Mouse (Mus musculus): ENCODE data around the gene Dock4. TPM values are rescaled to one million over a fixed set of nuclear protein-coding genes. Genes with fewer than 3 reads are reported as not detected.

Gene Dock4
- polyA plus RNA-seq, 1 experiment from 2014 or later = 8.5 TPM

GRCm38 (mm10) chr12:40498928-40499626 is 53.3 kb downstream of the Dock4 start:
- WGBS = 48% methylated on average over 15 of the region's 15 CpGs
- Histone ChIP-seq H3K9ac (ENCODE audit: low read length) (no peak overlapping the region), H3K27me3 (ENCODE audit: control insufficient read depth, insufficient read depth, low read length) (no peaks in the 10 kb centered on the region), H3K27ac (replicated peaks in 1 of 2; ENCODE audit: control insufficient read depth in 1 of 2, insufficient read depth in 1 of 2, low read depth in 2 of 2, low read length in 2 of 2) (no peak overlapping the region), H3K9me3 (ENCODE audit: control insufficient read depth, low read length) (no peaks in the 10 kb centered on the region), H3K4me1 (ENCODE audit: control insufficient read depth in 2 of 2, insufficient read depth in 2 of 2, low read length in 2 of 2) (peaks cover 8 to 9% of the 10 kb centered on the region in 2 experiments), H3K36me3 (ENCODE audit: control insufficient read depth, insufficient read depth, low read length) (no peaks in the 10 kb centered on the region), H3K4me2 (ENCODE audit: low read length) (no peak overlapping the region), H3K4me3 (ENCODE audit: control insufficient read depth in 1 of 2, insufficient read depth in 1 of 2, low read depth in 1 of 2, low read length in 2 of 2) (no peak overlapping the region)
- no peak; the same call in 1 of the 2 replicates for ATAC-seq (ENCODE audit: insufficient number of reproducible peaks, insufficient read depth, low FRiP score, low read depth)

- H3K4me2 ChIP-seq (ENCODE audit: low read length) = no peak overlapping the region
- no peak overlapping the region for H3K27ac ChIP-seq (replicated peaks in 1 of 2; ENCODE audit: control insufficient read depth in 1 of 2, insufficient read depth in 1 of 2, low read depth in 2 of 2, low read length in 2 of 2)
- ATAC-seq (ENCODE audit: insufficient number of reproducible peaks, insufficient read depth, low FRiP score, low read depth) = no peak; the same call in 1 of the 2 replicates
- H3K4me1 ChIP-seq (ENCODE audit: control insufficient read depth in 2 of 2, insufficient read depth in 2 of 2, low read length in 2 of 2) = peaks cover 11 to 14% of the 10 kb centered on the region in 2 experiments
- H3K27me3 ChIP-seq (ENCODE audit: control insufficient read depth, insufficient read depth, low read length) = no peaks in the 10 kb centered on the region
- H3K36me3 ChIP-seq (ENCODE audit: control insufficient read depth, insufficient read depth, low read length) = no peaks in the 10 kb centered on the region
- no peak overlapping the region for H3K9ac ChIP-seq (ENCODE audit: low read length)
- H3K9me3 ChIP-seq (ENCODE audit: control insufficient read depth, low read length) = no peaks in the 10 kb centered on the region
- 44% methylated on average over 5 of the region's 5 CpGs for WGBS
- no peak overlapping the region for H3K4me3 ChIP-seq (ENCODE audit: control insufficient read depth in 1 of 2, insufficient read depth in 1 of 2, low read depth in 1 of 2, low read length in 2 of 2)
Observed at GRCm38 (mm10) chr12:40499627-40500329, 54.0 kb downstream of the Dock4 start.

GRCm38 (mm10) chr12:40501141-40501540 is 55.4 kb downstream of the Dock4 start:
- no peaks in the 10 kb centered on the region for H3K9me3 ChIP-seq (ENCODE audit: control insufficient read depth, low read length)
- no peaks in the 10 kb centered on the region for H3K36me3 ChIP-seq (ENCODE audit: control insufficient read depth, insufficient read depth, low read length)
- no peak overlapping the region for H3K4me2 ChIP-seq (ENCODE audit: low read length)
- no peaks in the 10 kb centered on the region for H3K27me3 ChIP-seq (ENCODE audit: control insufficient read depth, insufficient read depth, low read length)
- H3K4me1 ChIP-seq (ENCODE audit: control insufficient read depth in 2 of 2, insufficient read depth in 2 of 2, low read length in 2 of 2) = peaks cover 11 to 14% of the 10 kb centered on the region in 2 experiments
- no peak overlapping the region for H3K9ac ChIP-seq (ENCODE audit: low read length)
- no peak overlapping the region for H3K4me3 ChIP-seq (ENCODE audit: control insufficient read depth in 1 of 2, insufficient read depth in 1 of 2, low read depth in 1 of 2, low read length in 2 of 2)
- H3K27ac ChIP-seq (replicated peaks in 1 of 2; ENCODE audit: control insufficient read depth in 1 of 2, insufficient read depth in 1 of 2, low read depth in 2 of 2, low read length in 2 of 2) = no peak overlapping the region
- no peak for ATAC-seq (ENCODE audit: insufficient number of reproducible peaks, insufficient read depth, low FRiP score, low read depth)
- WGBS = 89% methylated on average over 1 of the region's 1 CpGs

- Histone ChIP-seq H3K27me3 (ENCODE audit: control insufficient read depth, insufficient read depth, low read length) (no peaks in the 10 kb centered on the region), H3K36me3 (ENCODE audit: control insufficient read depth, insufficient read depth, low read length) (no peaks in the 10 kb centered on the region), H3K4me1 (ENCODE audit: control insufficient read depth in 2 of 2, insufficient read depth in 2 of 2, low read length in 2 of 2) (peaks cover 12 to 21% of the 10 kb centered on the region in 2 experiments), H3K4me3 (ENCODE audit: control insufficient read depth in 1 of 2, insufficient read depth in 1 of 2, low read depth in 1 of 2, low read length in 2 of 2) (no peak overlapping the region), H3K9ac (ENCODE audit: low read length) (no peak overlapping the region), H3K4me2 (ENCODE audit: low read length) (no peak overlapping the region), H3K27ac (replicated peaks in 1 of 2; ENCODE audit: control insufficient read depth in 1 of 2, insufficient read depth in 1 of 2, low read depth in 2 of 2, low read length in 2 of 2) (no peak overlapping the region), H3K9me3 (ENCODE audit: control insufficient read depth, low read length) (no peaks in the 10 kb centered on the region)
- 59% methylated on average over 3 of the region's 3 CpGs for WGBS
- no peak for ATAC-seq (ENCODE audit: insufficient number of reproducible peaks, insufficient read depth, low FRiP score, low read depth)
Observed at GRCm38 (mm10) chr12:40503520-40503919, 57.8 kb downstream of the Dock4 start.

- Histone ChIP-seq H3K4me2 (ENCODE audit: low read length) (no peak overlapping the region), H3K4me1 (ENCODE audit: control insufficient read depth in 2 of 2, insufficient read depth in 2 of 2, low read length in 2 of 2) (peaks cover 5 to 13% of the 10 kb centered on the region in 2 experiments), H3K36me3 (ENCODE audit: control insufficient read depth, insufficient read depth, low read length) (no peaks in the 10 kb centered on the region), H3K9ac (ENCODE audit: low read length) (no peak overlapping the region), H3K27ac (replicated peaks in 1 of 2; ENCODE audit: control insufficient read depth in 1 of 2, insufficient read depth in 1 of 2, low read depth in 2 of 2, low read length in 2 of 2) (peak overlapping the region; percentile 44 to 50; a peak in 2 of 4 replicates), H3K27me3 (ENCODE audit: control insufficient read depth, insufficient read depth, low read length) (no peaks in the 10 kb centered on the region), H3K4me3 (ENCODE audit: control insufficient read depth in 1 of 2, insufficient read depth in 1 of 2, low read depth in 1 of 2, low read length in 2 of 2) (no peak overlapping the region), H3K9me3 (ENCODE audit: control insufficient read depth, low read length) (no peaks in the 10 kb centered on the region)
- WGBS = 61% methylated on average over 3 of the region's 3 CpGs
- no peak for ATAC-seq (ENCODE audit: insufficient number of reproducible peaks, insufficient read depth, low FRiP score, low read depth)
Observed at GRCm38 (mm10) chr12:40504687-40505086, 58.9 kb downstream of the Dock4 start.

- Histone ChIP-seq H3K27ac (replicated peaks in 1 of 2; ENCODE audit: control insufficient read depth in 1 of 2, insufficient read depth in 1 of 2, low read depth in 2 of 2, low read length in 2 of 2) (no peak overlapping the region), H3K27me3 (ENCODE audit: control insufficient read depth, insufficient read depth, low read length) (no peaks in the 10 kb centered on the region), H3K4me2 (ENCODE audit: low read length) (no peak overlapping the region), H3K9me3 (ENCODE audit: control insufficient read depth, low read length) (no peaks in the 10 kb centered on the region), H3K4me3 (ENCODE audit: control insufficient read depth in 1 of 2, insufficient read depth in 1 of 2, low read depth in 1 of 2, low read length in 2 of 2) (no peak overlapping the region), H3K36me3 (ENCODE audit: control insufficient read depth, insufficient read depth, low read length) (no peaks in the 10 kb centered on the region), H3K9ac (ENCODE audit: low read length) (no peak overlapping the region), H3K4me1 (ENCODE audit: control insufficient read depth in 2 of 2, insufficient read depth in 2 of 2, low read length in 2 of 2) (peaks cover 8 to 26% of the 10 kb centered on the region in 2 experiments)
- 72% methylated on average over 4 of the region's 4 CpGs for WGBS
- no peak for ATAC-seq (ENCODE audit: insufficient number of reproducible peaks, insufficient read depth, low FRiP score, low read depth)
Observed at GRCm38 (mm10) chr12:40507823-40508390, 62.2 kb downstream of the Dock4 start.

GRCm38 (mm10) chr12:40508416-40508815 is 62.7 kb downstream of the Dock4 start:
- Histone ChIP-seq H3K9ac (ENCODE audit: low read length) (no peak overlapping the region), H3K4me1 (ENCODE audit: control insufficient read depth in 2 of 2, insufficient read depth in 2 of 2, low read length in 2 of 2) (peaks cover 8 to 26% of the 10 kb centered on the region in 2 experiments), H3K9me3 (ENCODE audit: control insufficient read depth, low read length) (no peaks in the 10 kb centered on the region), H3K36me3 (ENCODE audit: control insufficient read depth, insufficient read depth, low read length) (no peaks in the 10 kb centered on the region), H3K4me3 (ENCODE audit: control insufficient read depth in 1 of 2, insufficient read depth in 1 of 2, low read depth in 1 of 2, low read length in 2 of 2) (no peak overlapping the region), H3K4me2 (ENCODE audit: low read length) (no peak overlapping the region), H3K27ac (replicated peaks in 1 of 2; ENCODE audit: control insufficient read depth in 1 of 2, insufficient read depth in 1 of 2, low read depth in 2 of 2, low read length in 2 of 2) (no peak overlapping the region), H3K27me3 (ENCODE audit: control insufficient read depth, insufficient read depth, low read length) (no peaks in the 10 kb centered on the region)
- WGBS = 53% methylated on average over 8 of the region's 8 CpGs
- no peak for ATAC-seq (ENCODE audit: insufficient number of reproducible peaks, insufficient read depth, low FRiP score, low read depth)
